Mouse (Mus musculus) kidney, postnatal 4 days (tissue): ENCODE measurements around the gene Sae1.

Experiments
- DNase-seq, 2 experiments: peaks; one replicate each; pipeline ENCODE4 v3.0.0; 2021; ENCODE audit warnings: mixed read lengths in 2 of 2

The Sae1 gene

GRCm38 (mm10) chr7:16355854-16356594, 31.6 kb downstream of the Sae1 start:
- DNase-seq = no peak

- peak; percentile 21 to 32 for DNase-seq
Observed at GRCm38 (mm10) chr7:16349999-16350398, 37.6 kb downstream of the Sae1 start.

GRCm38 (mm10) chr7:16345297-16345696, 42.3 kb downstream of the Sae1 start:
- DNase-seq = no peak

- no peak for DNase-seq
Observed at GRCm38 (mm10) chr7:16344598-16344997, 43.0 kb downstream of the Sae1 start.

GRCm38 (mm10) chr7:16337733-16338132, 49.9 kb downstream of the Sae1 start:
- DNase-seq = peak in 1 of 2 experiments; percentile 26

- no peak for DNase-seq
Observed at GRCm38 (mm10) chr7:16329146-16329545, 58.5 kb downstream of the Sae1 start.

GRCm38 (mm10) chr7:16326607-16326971, 61.0 kb downstream of the Sae1 start:
- no peak for DNase-seq

- DNase-seq = peak; percentile 68 to 77
Observed at GRCm38 (mm10) chr7:16325920-16326606, 61.5 kb downstream of the Sae1 start.

GRCm38 (mm10) chr7:16324661-16325060, 62.9 kb downstream of the Sae1 start:
- DNase-seq = peak; percentile 33 to 64

GRCm38 (mm10) chr7:16320479-16320878, 67.1 kb downstream of the Sae1 start:
- DNase-seq = no peak

- DNase-seq = no peak
Observed at GRCm38 (mm10) chr7:16319216-16319615, 68.4 kb downstream of the Sae1 start.

GRCm38 (mm10) chr7:16317094-16317493, 70.5 kb downstream of the Sae1 start:
- DNase-seq = no peak

- peak; percentile 27 to 56 for DNase-seq
Observed at GRCm38 (mm10) chr7:16315222-16315759, 72.3 kb downstream of the Sae1 start.

GRCm38 (mm10) chr7:16314221-16314775, 73.3 kb downstream of the Sae1 start:
- no peak for DNase-seq

- peak; percentile 89 to 93 for DNase-seq
Observed at GRCm38 (mm10) chr7:16313481-16314220, 74.0 kb downstream of the Sae1 start.

GRCm38 (mm10) chr7:16312672-16313311, 74.8 kb downstream of the Sae1 start:
- peak; percentile 85 to 90 for DNase-seq

GRCm38 (mm10) chr7:16312011-16312671, 75.5 kb downstream of the Sae1 start:
- peak; percentile 63 to 73 for DNase-seq

- peak; percentile 45 to 67 for DNase-seq
Observed at GRCm38 (mm10) chr7:16311453-16312004, 76.1 kb downstream of the Sae1 start.

- DNase-seq = peak; percentile 48 to 58
Observed at GRCm38 (mm10) chr7:16310521-16311452, 76.8 kb downstream of the Sae1 start.

GRCm38 (mm10) chr7:16310020-16310520, 77.5 kb downstream of the Sae1 start:
- peak; percentile 86 to 90 for DNase-seq
